Mouse (Mus musculus) thymus, adult 2 months (tissue): Measurements from ENCODE around the gene Peli1.

Source experiments
- CTCF ChIP-seq: fragments of 200-500 bp; IDR thresholded peaks from 2 replicates; pipeline ENCODE4 v1.5.1; 2012; ENCODE audit warnings: mild to moderate bottlenecking, control low read depth, low read length, moderate library complexity, borderline replicate concordance; ENCODE audit not compliant: control insufficient read depth, poor library complexity, insufficient read depth; ENCODE audit errors: extremely low read depth
- POLR2A ChIP-seq: fragments of 200-500 bp; IDR thresholded peaks from 2 replicates; pipeline ENCODE4 v1.6.1; 2012; ENCODE audit warnings: mild to moderate bottlenecking, low read length, control low read depth, moderate library complexity; ENCODE audit not compliant: control insufficient read depth, poor library complexity, insufficient read depth; ENCODE audit errors: extremely low read depth

GRCm38 (mm10) chr11:21105393-21105792, 14.3 kb downstream of the Peli1 start:
- TF ChIP-seq POLR2A: no peak
- no peak for TF ChIP-seq CTCF
